ENCODE assay signal across 12 mouse cellular contexts in the genomic region with DNA sequence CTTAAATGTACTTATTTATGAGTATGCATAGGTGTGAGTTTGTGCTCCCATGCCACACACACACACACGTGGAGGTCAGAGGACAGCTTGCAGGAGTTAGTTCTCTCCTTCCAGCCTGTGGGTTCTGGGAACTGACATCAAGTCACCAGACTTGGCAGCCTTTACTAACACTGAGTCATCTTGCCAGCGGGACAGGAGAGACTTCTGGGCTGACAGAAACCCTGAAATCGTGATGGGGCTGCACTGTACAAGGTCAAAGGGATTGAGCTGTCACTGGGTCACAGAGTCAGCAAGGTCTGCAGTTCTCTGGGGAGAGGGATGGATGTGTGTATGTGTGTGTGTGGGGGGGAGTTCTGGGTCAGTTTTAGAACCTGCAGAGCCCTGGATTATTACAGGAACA. TPM values are rescaled to one million over a fixed set of nuclear protein-coding genes. Genes with fewer than 3 reads are reported as not detected.
DNase-seq lines count a peak whose midpoint lies in the region; ATAC-seq and TF ChIP-seq lines count a peak whose summit lies in the region.
"Had no signal": no experiment of that assay in that cellular context is flagged by ENCODE, and none has a peak within 500 bp of the region (broad histone marks: within the 10 kb centered on the region; RNA-seq: fewer than 3 reads in every experiment).

No protein-coding gene starts in this region.

- H3ac ChIP-seq in myocyte (ENCODE audit: control insufficient read depth, insufficient read length): no peak overlapping the region

- TF ChIP-seq POLR2A in lung, adult 2 months (IDR thresholded peaks at IDR 0.05; ENCODE audit: borderline replicate concordance, extremely low read depth, low read depth, low read length): no peak
- TF ChIP-seq POLR2A in myocyte (IDR thresholded peaks at IDR 0.05; ENCODE audit: insufficient read length, low read depth): no peak

- no peaks in the 10 kb centered on the region for H3K9me3 ChIP-seq in liver, embryonic 11.5 days (ENCODE audit: control insufficient read depth, low read length)

- TF ChIP-seq CTCF in lung, adult 2 months (IDR thresholded peaks at IDR 0.05; ENCODE audit: insufficient read depth, low read length): no peak

- no peak overlapping the region for H3K4me3 ChIP-seq in lung, adult 2 months (replicated peaks; ENCODE audit: extremely low read depth, low read depth, low read length)
- H3K4me3 ChIP-seq in myocyte: no peak overlapping the region
- no peak overlapping the region for H3K4me3 ChIP-seq in liver, embryonic 11.5 days (ENCODE audit: low read depth, low read length)
- H3K4me3 ChIP-seq: forebrain, embryonic 10.5 days; neural tube, embryonic 12.5 days had no signal

- H3K79me2 ChIP-seq in myocyte (ENCODE audit: control insufficient read depth, insufficient read depth): no peaks in the 10 kb centered on the region

- WGBS in lung, adult 2 months: 28% methylated on average over 3 of the region's 3 CpGs
- 67% methylated on average over 3 of the region's 3 CpGs for WGBS in liver, embryonic 11.5 days

- H3K36me3 ChIP-seq in myocyte (ENCODE audit: control insufficient read depth, insufficient read depth): no peaks in the 10 kb centered on the region
- no peaks in the 10 kb centered on the region for H3K36me3 ChIP-seq in liver, embryonic 11.5 days (ENCODE audit: control insufficient read depth, insufficient read depth, low read length)

- no peak overlapping the region for H3K9ac ChIP-seq in liver, embryonic 11.5 days (ENCODE audit: low read depth, low read length)
- H3K9ac ChIP-seq: neural tube, embryonic 12.5 days had no signal

- ATAC-seq in cerebellum, adult (ENCODE audit: insufficient number of reproducible peaks, low FRiP score, low TSS enrichment): peak; percentile 45; the same call in 1 of the 2 replicates
- ATAC-seq in liver, embryonic 11.5 days (replicated peaks; ENCODE audit: low FRiP score): no peak

- no peak overlapping the region for H3K27ac ChIP-seq in liver, embryonic 11.5 days (ENCODE audit: low read depth, low read length)
- H3K27ac ChIP-seq: forebrain, embryonic 10.5 days; neural tube, embryonic 12.5 days had no signal

- DNase-seq in cerebellum, postnatal 4 days (ENCODE audit: low spot score in 2 of 2): no peak
- peak; percentile 26 for DNase-seq in lung, postnatal 14 days
- no peak for DNase-seq in lung, adult 2 months
- peak; percentile 68 to 71 for DNase-seq in cerebellum, postnatal 10 days
- no peak for DNase-seq in yolk sac, embryonic 10.5 days (ENCODE audit: low spot score)
- no peak for DNase-seq in liver, embryonic 11.5 days (ENCODE audit: low spot score)
- DNase-seq: B cell, adult 2 months; thymus, postnatal 36 days had no signal

- peaks cover 17% of the 10 kb centered on the region for H3K27me3 ChIP-seq in myocyte (ENCODE audit: control insufficient read depth, insufficient read depth, insufficient read length)
- no peaks in the 10 kb centered on the region for H3K27me3 ChIP-seq in liver, embryonic 11.5 days (replicated peaks; ENCODE audit: control insufficient read depth, insufficient read depth, low read length)
- H3K27me3 ChIP-seq: neural tube, embryonic 12.5 days had no signal

- no peaks in the 10 kb centered on the region; the same call in 1 of the 2 replicates for H3K4me1 ChIP-seq in lung, adult 2 months (ENCODE audit: control insufficient read depth, insufficient read depth, low read length)
- H3K4me1 ChIP-seq in liver, embryonic 11.5 days (replicated peaks; ENCODE audit: control insufficient read depth, insufficient read depth, low read length): no peaks in the 10 kb centered on the region
- H3K4me1 ChIP-seq: neural tube, embryonic 12.5 days had no signal

- peak overlapping the region; percentile 40 for H3K4me2 ChIP-seq in myocyte (ENCODE audit: low read depth)
- H3K4me2 ChIP-seq in liver, embryonic 11.5 days: no peak overlapping the region
- H3K4me2 ChIP-seq: neural tube, embryonic 12.5 days had no signal

TF ChIP-seq in myocyte, 11 proteins besides CTCF, POLR2A, EP300 and RAD21:
- TF ChIP-seq MYOG (IDR thresholded peaks at IDR 0.05; ENCODE audit: control insufficient read depth in 1 of 3, insufficient read depth in 1 of 3, insufficient read length in 2 of 3, low read depth in 2 of 3): no peak
- no peak for TF ChIP-seq MAX (IDR thresholded peaks at IDR 0.05; ENCODE audit: low read depth)

RNA-seq across cellular contexts. Expression of a gene that starts 36.6 kb away (rescaled TPM):
- 158 and 172 TPM in 2 replicates for polyA plus RNA-seq in lung, adult 2 months (2012; rRNA removed)
- polyA plus RNA-seq in myocyte (2012; fragmentation: generic; extraction: Trizol): 0.02 TPM
- polyA plus RNA-seq in liver, embryonic 11.5 days (2014; fragmentation: Nextera tagmentation; extraction: Ambion mirVana): 19.4 and 19.5 TPM in 2 replicates

Comparison
In these comparisons a context has a peak if more than half of its experiments do, and no peak if none do; other contexts are left out.
1. DNase-seq: peak in lung, postnatal 14 days (single experiment) and cerebellum, postnatal 10 days (2 of 2); none in cerebellum, postnatal 4 days (0 of 2), lung, adult 2 months (single experiment), yolk sac, embryonic 10.5 days (single experiment) and liver, embryonic 11.5 days (single experiment).
2. RNA of a gene that starts 36.6 kb away (polyA plus RNA-seq): 158 to 172 TPM in lung, adult 2 months and 19.4 to 19.5 TPM in liver, embryonic 11.5 days; 0.02 TPM in myocyte (single experiment); every median in the first group is over 10 times any median in the second.